Mouse (Mus musculus): ENCODE results near the gene Fam129a. TPM values are rescaled to one million over a fixed set of nuclear protein-coding genes. Genes with fewer than 3 reads are reported as not detected.
"Not testable (repeated sequence)": the region's sequence is repeated elsewhere in the genome, so short reads cannot be mapped to it uniquely, and the experiment has no call there.

Fam129a gene
- total RNA-seq, 1 experiment from 2014 or later, result 13.9 TPM

DNA sequence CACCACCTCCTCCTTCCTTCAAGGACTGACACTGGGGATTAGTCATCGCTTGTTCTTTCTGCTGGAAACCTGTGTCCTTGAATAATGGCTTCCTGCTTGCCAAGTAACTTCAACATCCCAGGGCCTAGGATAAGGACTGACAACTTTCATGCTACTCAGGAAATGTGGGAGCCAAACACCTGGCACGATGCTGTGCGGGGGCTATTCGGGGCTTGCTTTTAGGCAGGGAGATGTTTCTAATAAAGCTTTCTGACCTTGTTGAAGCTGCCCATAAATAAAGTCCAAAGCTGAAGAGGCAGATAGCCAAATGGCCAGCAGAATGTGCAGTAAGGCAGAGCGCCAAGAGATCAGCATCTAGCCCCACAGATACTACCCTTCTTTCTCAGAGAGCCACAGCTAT, 148.9 kb downstream of the Fam129a start:
- ATAC-seq (replicated peaks; ENCODE audit: low read depth, poor library complexity, severe bottlenecking), result no peak

DNA sequence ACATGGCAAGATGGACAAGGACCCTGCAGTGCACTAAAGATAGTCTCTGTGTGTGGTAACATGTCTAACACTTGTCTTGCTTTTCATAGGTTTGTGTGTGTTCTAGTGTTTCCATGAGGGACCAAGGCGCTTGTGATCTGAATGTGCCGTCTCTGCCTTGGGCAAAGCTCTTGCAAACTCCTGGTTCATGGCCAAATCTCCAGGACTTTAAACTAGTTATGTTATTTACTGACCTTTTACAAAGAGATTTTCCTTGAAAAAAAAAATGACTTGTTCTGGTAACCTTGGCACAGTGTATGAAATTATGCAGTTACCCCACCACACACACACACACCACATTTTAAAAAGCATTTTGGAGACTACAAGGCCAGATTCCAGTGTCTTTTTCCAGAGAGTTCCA, 149.6 kb downstream of the Fam129a start:
- ATAC-seq (replicated peaks; ENCODE audit: low read depth, poor library complexity, severe bottlenecking), result no peak

DNA sequence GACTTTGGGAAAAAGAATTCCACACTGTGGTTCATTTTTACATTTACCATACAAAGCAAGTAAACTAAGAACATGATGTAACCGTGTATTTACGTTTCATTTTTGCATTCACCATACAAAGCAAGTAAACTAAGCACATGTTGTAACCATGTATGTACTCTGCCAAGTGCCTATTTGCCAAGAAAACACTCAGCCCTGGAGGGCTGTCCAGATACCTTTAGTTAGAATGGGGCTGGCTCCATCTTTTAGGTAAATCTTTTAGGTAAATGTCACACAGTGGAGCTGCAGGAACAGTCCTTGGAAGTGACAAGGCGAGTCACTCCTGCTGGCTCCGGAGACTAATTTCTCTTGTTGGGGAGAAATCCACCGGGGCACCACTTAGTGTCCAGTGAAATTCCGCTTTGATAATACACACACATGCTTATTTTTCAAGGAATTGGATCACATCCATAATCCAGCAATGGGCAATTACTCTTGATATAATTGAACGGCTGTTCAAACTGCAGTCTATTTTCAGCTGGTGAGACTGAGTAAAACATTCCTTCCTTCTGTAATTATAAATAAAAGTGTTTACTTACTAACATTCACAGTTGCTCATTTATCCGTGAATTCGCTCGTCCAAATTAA, 150.5 kb downstream of the Fam129a start:
- no peak for ATAC-seq (replicated peaks; ENCODE audit: low read depth, poor library complexity, severe bottlenecking)

GRCm38 (mm10) chr1:151723771-151724170, 152.8 kb downstream of the Fam129a start:
- no peak for ATAC-seq (replicated peaks; ENCODE audit: low read depth, poor library complexity, severe bottlenecking)

DNA sequence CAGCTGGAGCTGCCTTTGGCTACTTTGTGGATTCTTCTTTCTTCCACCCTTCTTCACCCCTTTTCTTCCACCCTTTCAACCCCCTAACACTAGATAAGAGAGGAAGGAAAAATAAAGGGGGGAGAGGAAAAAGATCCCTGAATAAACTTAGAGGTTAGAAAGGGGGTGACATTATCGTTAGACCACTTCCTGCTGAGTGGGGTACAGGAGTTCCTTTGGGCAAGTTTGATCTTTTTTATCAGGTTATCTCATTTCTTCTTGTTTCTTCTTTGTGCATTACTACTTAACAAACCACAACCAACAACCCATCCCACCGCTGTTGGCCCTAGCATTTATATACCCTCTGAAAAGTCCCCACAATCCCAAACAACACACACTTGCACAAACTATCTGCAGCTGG, 154.6 kb downstream of the Fam129a start:
- ATAC-seq (replicated peaks; ENCODE audit: low read depth, poor library complexity, severe bottlenecking), result peak; percentile 29; the same call in 1 of the 2 replicates

DNA sequence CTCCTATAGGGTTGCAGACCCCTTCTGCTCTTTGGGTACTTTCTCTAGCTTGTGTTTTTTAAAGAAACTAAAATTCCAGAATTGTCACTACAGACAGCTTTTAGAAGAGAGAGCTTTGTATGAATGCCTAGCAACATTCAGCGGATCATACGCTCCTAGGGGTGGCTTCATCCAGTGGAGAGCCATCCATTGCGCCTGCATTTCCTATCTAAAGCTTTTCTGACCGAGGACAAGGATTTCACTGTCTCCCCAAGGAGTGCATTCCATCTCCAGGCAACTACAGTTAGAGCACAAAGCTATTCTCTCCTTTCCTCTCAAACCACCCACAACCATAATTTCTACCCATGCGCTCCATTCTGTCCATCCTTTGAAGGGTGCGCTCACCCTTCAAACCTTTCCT, 155.4 kb downstream of the Fam129a start:
- no peak for ATAC-seq (replicated peaks; ENCODE audit: low read depth, poor library complexity, severe bottlenecking)

DNA sequence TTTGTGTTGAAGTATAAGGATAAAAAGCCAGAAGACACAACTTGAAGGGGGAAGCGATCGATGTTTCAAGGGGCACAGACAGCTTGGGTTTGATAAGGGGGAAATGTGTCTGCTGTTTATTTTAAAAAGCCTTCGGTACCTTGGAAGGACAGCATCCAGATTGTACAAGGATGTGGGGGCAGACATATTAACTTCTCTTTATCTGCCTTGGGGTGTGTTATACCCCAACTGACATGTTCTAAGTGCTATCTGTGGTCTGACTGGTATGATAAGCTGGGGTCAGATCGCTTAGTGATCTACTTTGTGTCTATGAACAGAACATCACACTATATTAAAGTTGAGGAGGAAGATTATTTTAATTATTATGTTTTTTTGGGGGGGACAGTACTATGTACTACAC, 157.2 kb downstream of the Fam129a start:
- no peak for ATAC-seq (replicated peaks; ENCODE audit: low read depth, poor library complexity, severe bottlenecking)

DNA sequence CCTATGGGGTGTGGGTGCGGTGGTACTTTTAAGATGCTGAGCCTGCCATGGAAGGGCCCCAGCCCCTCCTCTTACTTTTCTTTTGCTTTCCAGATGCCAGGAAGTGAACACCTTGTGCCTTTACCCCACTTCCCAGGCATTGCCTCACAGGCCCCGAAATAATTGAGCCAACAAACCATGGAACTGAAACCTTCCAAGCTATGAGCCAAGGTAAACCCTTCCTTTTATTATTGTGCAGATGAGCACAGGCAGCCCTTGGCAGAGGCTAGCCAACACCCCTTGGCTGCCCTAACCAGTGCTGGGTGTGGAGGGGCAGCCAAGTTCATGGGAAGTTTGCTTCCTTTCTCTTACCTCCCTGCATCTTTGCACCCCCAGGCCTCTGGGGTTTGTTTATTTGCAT, 166.2 kb downstream of the Fam129a start:
- ATAC-seq (replicated peaks; ENCODE audit: low read depth, poor library complexity, severe bottlenecking), result no peak

DNA sequence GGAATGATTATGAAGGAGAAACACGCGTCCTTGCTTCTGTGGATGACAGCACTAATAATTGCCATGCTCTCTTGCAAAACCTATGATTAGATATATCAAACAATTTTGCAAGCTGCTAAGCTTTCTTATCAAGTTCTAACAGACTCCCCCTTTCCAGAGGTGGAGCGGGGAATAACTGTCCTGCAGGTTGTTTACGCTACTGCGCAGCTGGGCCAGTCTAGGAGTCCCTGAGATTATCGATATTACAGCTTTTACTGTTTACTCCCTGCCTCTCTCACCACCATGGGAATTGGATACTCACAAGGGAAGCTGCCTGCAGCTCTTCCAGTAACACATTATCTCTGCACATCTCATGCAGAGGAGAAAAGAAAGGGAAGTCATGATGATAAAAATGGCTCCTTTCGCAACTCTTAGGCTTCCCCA, 170.2 kb downstream of the Fam129a start:
- ATAC-seq (replicated peaks; ENCODE audit: low read depth, poor library complexity, severe bottlenecking), result peak; percentile 68

DNA sequence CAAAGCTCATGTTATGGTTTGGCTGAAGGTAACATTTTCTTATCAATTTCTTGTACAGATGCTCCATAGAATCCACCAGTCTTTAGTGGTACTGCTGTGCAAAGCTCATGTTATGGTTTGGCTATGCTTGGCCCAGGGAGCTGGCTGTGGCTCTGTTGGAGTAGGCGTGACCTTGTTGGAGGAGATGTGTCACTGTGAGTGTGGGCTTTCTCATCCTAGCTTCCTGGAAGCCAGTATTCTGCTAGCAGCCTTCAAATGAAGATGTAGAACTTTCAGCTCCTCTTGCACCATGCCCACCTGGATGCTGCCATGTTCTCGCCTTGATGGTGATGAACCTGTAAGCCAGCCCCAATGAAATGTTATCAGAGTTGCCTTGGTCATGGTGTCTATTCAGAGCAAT, 178.9 kb downstream of the Fam129a start:
- ATAC-seq (replicated peaks; ENCODE audit: low read depth, poor library complexity, severe bottlenecking), result not testable (repeated sequence)

- ATAC-seq (replicated peaks; ENCODE audit: low read depth, poor library complexity, severe bottlenecking), result no peak
These were observed 182.0 kb downstream of the Fam129a start for GRCm38 (mm10) chr1:151752946-151753345.

GRCm38 (mm10) chr1:151753374-151753929, 182.5 kb downstream of the Fam129a start:
- ATAC-seq (replicated peaks; ENCODE audit: low read depth, poor library complexity, severe bottlenecking), result no peak

DNA sequence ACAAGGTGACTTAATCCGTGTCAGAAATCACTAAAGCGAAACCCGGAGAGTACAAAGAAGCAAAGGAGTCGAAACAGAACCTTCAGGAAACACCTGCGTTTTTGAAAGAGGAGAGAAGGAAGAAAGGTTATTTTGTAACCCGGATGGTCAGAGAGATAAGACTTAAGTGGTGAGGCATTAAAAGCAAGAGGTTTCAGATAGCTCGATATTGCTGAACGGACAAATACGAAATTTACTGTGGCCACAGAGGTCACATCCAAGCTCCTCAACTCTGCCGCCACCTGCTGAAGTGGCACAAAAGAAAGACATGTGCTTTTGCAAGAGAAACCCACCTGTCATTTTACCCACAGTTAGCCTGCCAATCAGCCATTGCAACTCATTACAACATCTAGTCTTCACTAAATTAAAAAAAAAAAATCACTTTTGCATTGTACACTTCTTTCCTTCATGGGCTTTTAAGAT, 183.1 kb downstream of the Fam129a start:
- ATAC-seq (replicated peaks; ENCODE audit: low read depth, poor library complexity, severe bottlenecking), result peak; percentile 8

DNA sequence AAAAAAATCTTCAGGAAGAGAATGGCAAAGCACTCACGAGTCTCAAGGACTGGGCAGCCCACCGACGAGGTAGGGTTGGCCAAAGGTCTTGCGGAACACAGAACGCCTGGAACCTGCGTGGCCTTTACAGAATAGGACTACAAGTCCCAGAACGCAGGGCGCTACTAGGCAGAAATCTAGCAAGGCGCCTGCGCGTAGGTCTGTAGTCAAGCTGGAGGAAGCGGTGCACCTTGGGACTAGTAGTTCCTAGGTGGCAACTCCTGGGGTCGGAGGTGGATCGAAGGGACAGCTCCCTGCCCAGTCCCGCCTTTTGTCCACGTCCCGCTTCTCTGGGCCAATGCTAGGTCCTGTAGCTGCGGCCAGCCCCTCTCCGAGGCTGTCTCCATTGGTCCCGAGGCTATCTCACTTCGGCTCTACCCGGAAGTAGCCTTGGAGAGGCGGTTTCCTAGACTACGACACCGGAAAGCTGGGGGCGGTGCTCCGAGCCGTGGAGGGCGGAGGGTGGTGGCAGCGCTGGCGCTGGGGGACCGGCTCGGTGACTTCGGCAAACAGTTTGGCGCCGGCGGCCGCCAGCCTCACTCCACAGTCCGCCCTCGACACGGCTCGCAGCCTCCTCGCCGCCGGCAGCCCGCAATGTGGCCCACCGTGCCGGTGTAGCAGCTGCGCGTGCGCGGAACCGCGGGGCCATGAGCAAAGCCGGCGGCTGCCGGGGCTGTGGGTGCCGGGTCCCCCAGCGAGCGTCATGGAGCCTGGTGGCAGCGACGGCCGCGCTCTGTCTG, 184.1 kb downstream of the Fam129a start, which contains the start of gene Edem3:
Gene Edem3, plus strand, starts transcription at position 491 of the 779 bp plus-strand sequence.
- peak; percentile 89 for ATAC-seq (replicated peaks; ENCODE audit: low read depth, poor library complexity, severe bottlenecking)

GRCm38 (mm10) chr1:151755660-151756424, 184.9 kb downstream of the Fam129a start:
- peak; percentile 8 for ATAC-seq (replicated peaks; ENCODE audit: low read depth, poor library complexity, severe bottlenecking)

- no peak for ATAC-seq (replicated peaks; ENCODE audit: low read depth, poor library complexity, severe bottlenecking)
These were observed 185.4 kb downstream of the Fam129a start for GRCm38 (mm10) chr1:151756425-151756728.

DNA sequence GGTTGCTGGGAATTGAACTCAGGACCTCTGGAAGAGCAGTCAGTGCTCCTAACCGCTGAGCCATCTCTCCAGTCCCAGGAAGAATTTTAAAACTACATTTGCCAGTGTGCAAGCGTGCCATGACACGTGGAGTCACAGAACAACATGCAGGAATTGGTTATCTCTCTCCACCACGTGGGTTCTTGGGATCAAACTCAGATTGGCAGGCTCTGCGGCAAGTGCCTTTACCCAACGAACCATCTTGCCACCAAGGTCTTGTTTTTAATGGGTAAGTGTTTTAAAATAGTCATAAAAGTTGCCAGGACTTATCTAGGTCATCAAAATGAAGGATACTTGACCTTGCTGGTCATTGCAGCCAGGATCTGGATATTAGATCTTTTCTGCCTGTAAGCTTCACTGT, 187.3 kb downstream of the Fam129a start:
- ATAC-seq (replicated peaks; ENCODE audit: low read depth, poor library complexity, severe bottlenecking), result no peak

- no peak for ATAC-seq (replicated peaks; ENCODE audit: low read depth, poor library complexity, severe bottlenecking)
These were observed 188.0 kb downstream of the Fam129a start for GRCm38 (mm10) chr1:151758991-151759390.

GRCm38 (mm10) chr1:151764236-151764635, 193.2 kb downstream of the Fam129a start:
- ATAC-seq (replicated peaks; ENCODE audit: low read depth, poor library complexity, severe bottlenecking), result no peak

DNA sequence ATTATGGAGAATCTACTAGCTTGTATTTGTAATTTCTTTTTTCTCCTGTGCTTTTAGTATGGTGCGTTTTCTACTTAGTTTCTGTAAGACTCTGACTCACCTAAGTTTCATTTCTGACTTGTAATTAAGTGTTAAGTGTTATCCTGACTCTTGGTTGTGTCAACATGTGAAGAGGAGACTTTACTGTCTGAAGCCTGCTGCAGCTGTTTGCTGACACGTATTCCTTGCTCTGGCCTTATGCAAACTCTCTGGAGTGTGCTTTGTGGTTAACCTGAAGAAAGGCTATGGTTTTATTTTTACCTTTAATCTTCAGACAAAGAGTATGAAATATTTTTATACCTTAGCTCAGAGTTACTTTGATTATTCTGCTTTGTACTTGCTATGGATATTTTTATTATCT, 195.2 kb downstream of the Fam129a start:
- ATAC-seq (replicated peaks; ENCODE audit: low read depth, poor library complexity, severe bottlenecking), result no peak

Data from common myeloid progenitor, adult 5-6 weeks (primary cell).